Mouse (Mus musculus) monocyte, adult 2 months (primary cell): ENCODE data around the gene AB124611.
"Not testable (repeated sequence)": the region's sequence is repeated elsewhere in the genome, so short reads cannot be mapped to it uniquely, and the experiment has no call there.

Experiments
- DNase-seq, 2 experiments: peaks; one replicate each; pipeline ENCODE4 v3.0.0; 2022; ENCODE audit warnings: low spot score in 2 of 2, low read depth in 1 of 2

The AB124611 gene

GRCm38 (mm10) chr9:21559151-21559550 lies 33.2 kb downstream of the AB124611 start:
- no peak for DNase-seq

GRCm38 (mm10) chr9:21564420-21564819 lies 38.4 kb downstream of the AB124611 start:
- no peak for DNase-seq

DNA sequence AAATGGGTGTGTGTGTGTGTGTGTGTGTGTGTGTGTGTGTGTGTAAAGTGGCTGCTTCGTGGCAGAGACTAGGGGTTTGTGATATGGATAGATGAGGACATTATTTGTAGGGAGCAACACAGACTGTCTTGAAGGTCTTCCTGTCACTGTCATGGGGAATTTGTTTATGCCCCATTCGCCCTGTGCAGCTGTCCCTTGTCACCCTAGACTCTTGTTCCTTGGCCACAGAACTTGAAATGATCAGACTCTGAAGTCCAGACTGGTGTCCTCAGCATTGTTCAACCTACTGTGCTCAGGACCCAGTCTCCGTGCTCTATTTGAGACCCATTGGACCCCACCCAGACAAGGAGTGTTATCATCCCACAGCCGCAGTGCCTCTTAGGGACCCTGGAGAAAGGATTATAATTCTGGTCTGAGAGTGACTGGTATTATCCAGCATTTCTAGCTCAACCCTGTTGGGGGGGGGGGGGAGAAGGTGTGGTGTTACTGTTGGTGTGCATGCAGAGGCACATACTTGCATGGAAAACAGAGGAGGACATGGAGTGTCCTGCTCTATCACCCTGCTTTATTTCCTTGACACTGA lies 39.1 kb downstream of the AB124611 start:
- DNase-seq = no peak

DNA sequence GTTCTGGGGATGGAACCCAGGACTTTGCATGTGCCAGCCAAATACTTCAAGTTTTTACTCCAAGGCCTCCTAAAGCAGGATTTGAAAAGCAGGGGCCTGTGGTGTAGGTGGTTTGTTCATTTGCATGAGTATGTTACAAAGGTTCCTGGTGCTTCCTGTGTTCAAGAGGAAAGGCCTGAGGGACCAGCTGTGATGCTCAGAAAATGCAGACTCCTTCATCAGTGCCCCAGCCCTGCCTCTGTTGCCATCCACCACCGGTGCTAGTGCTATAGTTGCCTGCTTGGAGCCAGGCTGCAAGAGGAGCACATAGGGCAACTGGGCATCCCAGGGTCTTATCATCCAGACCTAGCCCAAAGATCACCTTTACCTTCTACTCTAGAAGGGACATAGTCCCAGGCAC lies 40.6 kb downstream of the AB124611 start:
- DNase-seq = no peak

GRCm38 (mm10) chr9:21567051-21567450 lies 41.1 kb downstream of the AB124611 start:
- DNase-seq = no peak

DNA sequence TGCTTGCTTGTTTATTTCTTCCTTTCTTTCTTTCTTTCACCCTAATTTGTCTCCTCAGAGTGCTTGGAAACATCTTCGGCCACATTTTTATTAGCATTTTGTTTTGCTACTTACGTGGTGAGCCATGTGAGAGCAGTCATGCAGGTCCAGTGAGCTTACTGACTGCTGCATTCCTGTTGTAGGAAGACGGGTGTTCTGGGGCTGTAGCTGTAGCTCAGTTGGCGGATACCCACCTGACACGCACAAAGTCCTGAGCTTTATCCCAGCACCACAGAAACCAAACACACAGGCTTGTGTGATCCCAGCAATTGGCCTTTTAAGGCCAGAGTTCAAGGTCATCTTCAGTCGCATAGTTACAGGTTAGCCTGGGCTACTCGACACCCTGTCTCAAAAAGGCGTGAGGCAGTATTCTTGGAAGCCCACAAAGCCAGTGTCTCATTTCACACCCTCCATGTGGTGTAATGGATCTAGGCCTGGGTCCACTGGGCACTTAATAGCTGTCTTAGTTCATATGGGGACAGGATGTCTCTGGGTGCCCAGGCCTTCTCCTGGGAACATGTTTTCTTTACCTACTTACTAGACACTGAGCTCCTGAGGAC lies 42.8 kb downstream of the AB124611 start:
- DNase-seq = no peak

- DNase-seq = no peak
Observed at GRCm38 (mm10) chr9:21574012-21574801, 48.2 kb downstream of the AB124611 start.

DNA sequence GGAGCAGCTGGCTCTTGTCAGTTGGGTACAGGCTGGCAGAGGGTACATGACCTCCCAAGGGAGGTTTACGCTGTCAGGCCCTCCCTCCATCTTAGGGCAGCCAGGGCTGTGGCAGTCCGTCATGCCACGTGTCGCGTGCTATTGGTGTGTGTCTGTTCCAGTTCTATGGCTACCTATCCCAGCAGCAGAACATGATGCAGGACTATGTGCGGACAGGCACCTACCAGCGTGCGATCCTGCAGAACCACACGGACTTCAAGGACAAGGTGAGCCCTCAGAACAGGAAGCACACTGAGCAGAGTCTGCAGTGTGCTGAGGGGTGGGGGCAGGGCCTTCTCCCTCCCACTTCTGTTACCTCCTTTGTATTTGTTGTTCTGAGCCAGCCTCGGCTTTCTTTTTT lies 49.3 kb downstream of the AB124611 start:
- DNase-seq = no peak

- DNase-seq = no peak
Observed at GRCm38 (mm10) chr9:21576286-21576685, 50.3 kb downstream of the AB124611 start.

DNA sequence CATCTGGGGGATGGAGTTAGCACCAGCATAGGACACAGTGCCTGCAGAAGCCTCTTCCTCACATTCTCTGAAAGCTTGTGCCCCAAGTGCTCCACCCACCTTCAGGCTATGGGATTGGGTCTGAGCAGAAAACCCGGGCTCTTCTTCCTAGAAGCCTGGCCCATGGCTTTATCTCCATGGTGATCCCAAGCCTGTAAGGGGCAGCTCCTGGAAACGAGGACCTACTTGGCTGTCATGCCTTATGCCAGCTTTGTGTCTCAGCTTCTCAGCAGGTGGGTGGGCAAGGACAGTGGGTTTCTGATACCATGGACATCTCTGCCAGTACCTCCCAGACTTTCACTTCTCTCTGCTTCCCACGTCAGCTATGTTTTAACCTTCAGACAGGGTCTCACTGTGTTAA lies 52.2 kb downstream of the AB124611 start:
- DNase-seq = no peak

DNA sequence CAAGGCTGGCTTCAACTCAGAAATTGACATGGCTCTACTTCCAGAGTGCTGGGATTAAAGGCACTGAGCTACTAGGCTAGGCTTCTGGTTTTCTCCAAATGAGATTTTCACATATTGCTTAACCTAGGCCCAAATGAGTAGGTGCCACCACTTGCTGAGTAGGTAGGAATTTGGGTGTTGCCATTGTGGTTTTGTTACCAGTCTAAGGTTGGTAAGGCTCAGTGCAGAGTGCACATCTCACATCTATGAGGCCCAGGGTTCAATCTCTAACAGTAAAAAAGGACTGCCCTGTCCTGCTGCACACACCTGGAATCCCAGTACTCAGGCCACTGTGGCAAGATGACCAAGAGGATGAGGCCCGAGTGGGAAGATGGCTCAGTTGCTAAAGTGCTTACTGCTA lies 59.4 kb downstream of the AB124611 start:
- no peak for DNase-seq

- no peak for DNase-seq
Observed at GRCm38 (mm10) chr9:21587678-21588349, 61.8 kb downstream of the AB124611 start.

- DNase-seq = no peak
Observed at GRCm38 (mm10) chr9:21588350-21588749, 62.4 kb downstream of the AB124611 start.

- no peak for DNase-seq
Observed at GRCm38 (mm10) chr9:21589538-21589937, 63.6 kb downstream of the AB124611 start.

- no peak for DNase-seq
Observed at GRCm38 (mm10) chr9:21591127-21591830, 65.3 kb downstream of the AB124611 start.

- DNase-seq = peak in 1 of 2 experiments; percentile 7
Observed at GRCm38 (mm10) chr9:21591831-21592702, 66.1 kb downstream of the AB124611 start.

DNA sequence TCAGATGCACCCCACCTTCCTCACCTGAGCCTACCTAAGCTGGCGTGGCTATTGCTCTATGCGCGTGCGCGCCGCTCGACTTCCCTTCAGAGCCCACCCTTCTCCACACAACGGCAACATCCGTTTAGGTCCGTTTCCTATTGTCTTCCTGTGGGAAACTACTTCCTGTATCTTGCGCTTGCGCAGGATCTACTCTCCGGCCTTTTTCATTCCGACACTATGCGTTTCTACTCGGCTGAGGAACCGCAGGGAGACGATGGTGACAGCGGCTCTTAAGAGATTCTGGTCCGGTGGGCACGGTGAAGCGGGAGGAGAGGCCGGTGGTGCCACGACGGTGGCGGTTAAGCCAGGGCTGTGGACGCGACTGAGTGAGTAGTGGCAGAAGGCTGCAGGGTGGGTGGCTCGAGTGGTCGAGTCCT lies 66.7 kb downstream of the AB124611 start, which contains the start of the genes Timm29 and Yipf2:
Gene Timm29 (plus strand): TSS at position 20 of the 419 bp plus-strand sequence.
Gene Yipf2 (minus strand): TSS at position 126 of the 419 bp plus-strand sequence.
- DNase-seq = peak; percentile 75 to 85

DNA sequence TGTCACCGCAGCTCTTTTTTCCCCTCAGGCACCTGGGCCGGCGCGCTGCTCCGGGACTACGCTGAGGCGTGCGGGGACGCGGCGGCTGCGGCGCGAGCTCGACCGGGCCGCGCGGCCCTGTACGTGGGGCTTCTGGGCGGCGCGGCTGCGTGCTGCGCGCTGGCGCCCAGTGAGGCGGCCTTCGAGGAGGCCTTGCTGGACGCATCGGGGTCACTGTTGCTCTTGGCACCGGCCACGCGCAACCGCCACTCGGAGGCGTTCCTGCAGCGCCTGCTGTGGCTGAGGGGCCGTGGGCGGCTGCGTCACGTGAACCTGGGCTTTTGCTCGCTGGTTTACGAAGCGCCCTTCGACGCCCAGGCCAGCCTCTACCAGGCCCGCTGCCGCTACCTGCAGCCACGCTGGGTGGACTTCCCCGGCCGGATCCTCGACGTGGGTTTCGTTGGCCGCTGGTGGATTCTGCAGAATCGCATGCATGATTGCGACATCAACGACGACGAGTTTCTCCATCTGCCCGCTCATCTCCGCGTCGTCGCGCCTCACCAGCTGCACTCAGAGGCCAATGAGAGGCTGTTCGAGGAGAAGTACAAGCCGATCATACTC lies 67.2 kb downstream of the AB124611 start:
- peak in 1 of 2 experiments; percentile 44 for DNase-seq

DNA sequence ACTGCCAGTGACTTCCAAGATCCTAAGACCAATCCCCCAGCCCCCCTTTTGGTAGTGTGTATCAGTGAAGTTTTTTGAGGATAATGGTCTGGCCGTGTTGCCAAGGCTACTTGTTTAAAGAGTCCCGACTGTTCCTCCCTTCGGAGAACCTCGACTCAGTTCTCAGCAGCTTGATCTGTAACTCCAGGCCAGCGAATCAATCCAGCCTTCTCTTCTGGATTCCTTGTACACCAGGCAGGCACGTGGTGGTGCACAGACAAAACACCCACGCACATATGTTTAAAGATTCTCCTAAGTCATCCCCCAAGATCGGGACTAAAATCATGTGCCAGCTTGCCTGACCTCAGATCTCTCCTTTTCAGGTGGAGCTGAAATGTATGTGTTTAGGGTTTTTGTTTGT lies 68.4 kb downstream of the AB124611 start:
- DNase-seq = not testable (repeated sequence)

DNA sequence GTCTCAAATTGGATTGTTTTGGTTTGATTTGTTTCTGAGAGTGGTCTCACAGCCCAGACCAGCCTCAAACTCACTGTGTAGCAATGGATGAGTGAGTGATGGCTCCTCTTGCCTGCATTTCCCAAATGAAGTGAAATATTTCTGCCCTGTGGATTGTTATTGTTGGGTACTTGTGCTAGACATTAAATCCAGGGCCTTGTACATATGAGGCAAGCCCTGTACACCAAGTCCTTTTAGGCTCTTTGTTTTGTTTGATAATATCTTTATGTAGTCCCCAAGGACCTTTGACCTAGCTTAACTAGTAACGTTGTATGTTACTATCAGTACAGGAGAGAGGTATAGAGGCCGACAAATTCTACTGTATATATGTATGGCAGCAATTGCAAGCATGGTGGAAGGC lies 68.9 kb downstream of the AB124611 start:
- no peak for DNase-seq
